Mouse (Mus musculus) spleen, postnatal 10 days (tissue): ENCODE measurements around the gene Vmn1r40.

ENCODE experiments used
- DNase-seq, 2 experiments: peaks; one replicate each; pipeline ENCODE4 v3.0.0; 2021 to 2022; ENCODE audit warnings: low spot score in 2 of 2

The Vmn1r40 gene

GRCm38 (mm10) chr6:89707240-89707639 lies at the start of gene Vmn1r40:
Gene Vmn1r40 (plus strand): TSS chr6:89707540.
- DNase-seq: no peak

GRCm38 (mm10) chr6:89658342-89658741 lies 49.0 kb upstream of the Vmn1r40 start:
- no peak for DNase-seq

- DNase-seq: no peak
Measured at GRCm38 (mm10) chr6:89658931-89659330, 48.4 kb upstream of the Vmn1r40 start.

- DNase-seq: peak in 1 of 2 experiments; percentile 30
Measured at GRCm38 (mm10) chr6:89659692-89660423, 47.5 kb upstream of the Vmn1r40 start.

- no peak for DNase-seq
Measured at GRCm38 (mm10) chr6:89660490-89660889, 46.9 kb upstream of the Vmn1r40 start.

- DNase-seq: no peak
Measured at GRCm38 (mm10) chr6:89662521-89662920, 44.8 kb upstream of the Vmn1r40 start.

- no peak for DNase-seq
Measured at GRCm38 (mm10) chr6:89665155-89665554, 42.2 kb upstream of the Vmn1r40 start.

GRCm38 (mm10) chr6:89665667-89666066 lies 41.7 kb upstream of the Vmn1r40 start:
- DNase-seq: no peak

GRCm38 (mm10) chr6:89666976-89667375 lies 40.4 kb upstream of the Vmn1r40 start:
- DNase-seq: no peak

GRCm38 (mm10) chr6:89669556-89669955 lies 37.8 kb upstream of the Vmn1r40 start:
- no peak for DNase-seq

GRCm38 (mm10) chr6:89671431-89671830 lies 35.9 kb upstream of the Vmn1r40 start:
- DNase-seq: no peak

GRCm38 (mm10) chr6:89672641-89673040 lies 34.7 kb upstream of the Vmn1r40 start:
- no peak for DNase-seq

- DNase-seq: no peak
Measured at GRCm38 (mm10) chr6:89673135-89673780, 34.1 kb upstream of the Vmn1r40 start.

GRCm38 (mm10) chr6:89678522-89678921 lies 28.8 kb upstream of the Vmn1r40 start:
- DNase-seq: no peak

GRCm38 (mm10) chr6:89679291-89679835 lies 28.0 kb upstream of the Vmn1r40 start:
- DNase-seq: peak; percentile 33 to 68

GRCm38 (mm10) chr6:89680155-89680554 lies 27.2 kb upstream of the Vmn1r40 start:
- DNase-seq: peak; percentile 50 to 80

GRCm38 (mm10) chr6:89684231-89684630 lies 23.1 kb upstream of the Vmn1r40 start:
- DNase-seq: no peak

- DNase-seq: no peak
Measured at GRCm38 (mm10) chr6:89687100-89687499, 20.2 kb upstream of the Vmn1r40 start.

- no peak for DNase-seq
Measured at GRCm38 (mm10) chr6:89706624-89707023, 716 bp upstream of the Vmn1r40 start.

- no peak for DNase-seq
Measured at GRCm38 (mm10) chr6:89718051-89718450, 10.7 kb downstream of the Vmn1r40 start.

- DNase-seq: no peak
Measured at GRCm38 (mm10) chr6:89740466-89740865, 33.1 kb downstream of the Vmn1r40 start, which contains the start of gene Vmn1r41. Gene Vmn1r41 (plus strand): TSS chr6:89740766.

- DNase-seq: no peak
Measured at GRCm38 (mm10) chr6:89742811-89743210, 35.5 kb downstream of the Vmn1r40 start.
